Mouse (Mus musculus) spleen, adult 2 months (tissue): ENCODE measurements around the gene Mansc1. TPM values are rescaled to one million over a fixed set of nuclear protein-coding genes. Genes with fewer than 3 reads are reported as not detected.
"Not testable (repeated sequence)": the region's sequence is repeated elsewhere in the genome, so short reads cannot be mapped to it uniquely, and the experiment has no call there.

ENCODE experiments used
- DNase-seq, 2 experiments: peaks; one replicate each; pipeline versions ENCODE4 v3.0.0 to v3.0.0-alpha.2; 2012 to 2021; ENCODE audit warnings: low spot score in 2 of 2, low read depth in 1 of 2
- H3K27ac ChIP-seq: fragments of 200-500 bp; 2 replicates; pipeline ENCODE4 v1.5.1; 2012; ENCODE audit warnings: low read length, inconsistent platforms; ENCODE audit not compliant: insufficient read depth
- H3K27me3 ChIP-seq: fragments of 200-500 bp; 2 replicates; pipeline ENCODE4 v1.6.1; 2012; ENCODE audit warnings: mild to moderate bottlenecking, moderate library complexity, low read length, inconsistent platforms; ENCODE audit not compliant: control insufficient read depth, insufficient read depth
- H3K36me3 ChIP-seq: fragments of 200-500 bp; 2 replicates; pipeline ENCODE4 v1.6.1; 2012; ENCODE audit warnings: mild to moderate bottlenecking, low read length, inconsistent platforms; ENCODE audit not compliant: control insufficient read depth, insufficient read depth
- H3K4me1 ChIP-seq: fragments of 200-500 bp; 2 replicates; pipeline ENCODE4 v1.6.1; 2011; ENCODE audit warnings: inconsistent platforms; ENCODE audit not compliant: control insufficient read depth, insufficient read depth, insufficient read length
- H3K4me3 ChIP-seq: fragments of 200-500 bp; 2 replicates; pipeline ENCODE4 v1.5.1; 2011; ENCODE audit warnings: mild to moderate bottlenecking, inconsistent platforms; ENCODE audit not compliant: insufficient read depth, insufficient read length; ENCODE audit errors: extremely low read depth
- CTCF ChIP-seq: fragments of 200-500 bp; IDR thresholded peaks from 2 replicates; pipeline ENCODE4 v1.5.1; 2011; ENCODE audit warnings: mild to moderate bottlenecking, inconsistent platforms; ENCODE audit not compliant: insufficient read depth, insufficient read length, insufficient replicate concordance; ENCODE audit errors: extremely low read depth
- POLR2A ChIP-seq: fragments of 200-500 bp; IDR thresholded peaks from 2 replicates; pipeline ENCODE4 v1.6.1; 2011; ENCODE audit warnings: low read depth, low read length, inconsistent platforms
- WGBS: fragments of 180-500 bp; shearing (Covaris S2); methylation state at CpG from one replicate; pipeline ENCODE4 v1.1.7; 2018; 5-methylcytosine and 5-hydroxymethylcytosine counted together
- polyA plus RNA-seq: library from polyadenylated mRNA; depleted of rRNA; stranded (reverse); fragments of >200 nt; gene quantifications from 2 replicates; pipeline ENCODE4 v1.2.3, GENCODE M21; 2012; rRNA removed

The Mansc1 gene
- polyA plus RNA-seq, result 1.4 TPM in 2 replicates

- Histone ChIP-seq H3K27me3 (no peaks in the 10 kb centered on the region), H3K4me1 (no peaks in the 10 kb centered on the region), H3K4me3 (peak within 1 kb of the TSS; percentile 66), H3K27ac (no peak within 1 kb of the TSS), H3K36me3 (no peaks in the 10 kb centered on the region)
- DNase-seq, result peak in 1 of 2 experiments; percentile 10
- 5% methylated on average over 46 of the region's 46 CpGs for WGBS
- no peak for TF ChIP-seq CTCF
- TF ChIP-seq POLR2A, result no peak
Measured at GRCm38 (mm10) chr6:134631947-134632687, at the start of gene Mansc1. Mansc1 (minus strand) TSS chr6:134632488.

DNA sequence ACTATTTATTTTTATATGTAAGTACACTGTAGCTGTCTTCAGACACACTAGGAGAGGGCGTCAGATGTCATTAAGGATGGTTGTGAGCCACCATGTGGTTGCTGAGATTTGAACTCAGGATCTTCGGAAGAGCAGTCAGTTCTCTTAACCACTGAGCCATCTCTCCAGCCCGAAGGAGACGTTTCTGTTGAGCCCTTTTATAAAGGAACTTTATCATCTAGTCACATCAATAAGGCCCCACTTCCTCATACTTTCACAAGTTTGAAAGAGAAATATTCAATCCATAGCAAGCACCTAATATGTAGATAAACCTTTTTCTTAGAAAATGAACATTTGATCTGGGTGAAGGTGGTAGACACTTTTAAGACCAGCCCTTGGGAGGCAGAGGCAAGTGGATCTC lies 47.0 kb upstream of the Mansc1 start:
- WGBS, result 80% methylated on average over 4 of the region's 4 CpGs
- H3K27ac ChIP-seq, H3K27me3 ChIP-seq, H3K4me1 ChIP-seq, H3K36me3 ChIP-seq, H3K4me3 ChIP-seq, DNase-seq: not testable (repeated sequence)

DNA sequence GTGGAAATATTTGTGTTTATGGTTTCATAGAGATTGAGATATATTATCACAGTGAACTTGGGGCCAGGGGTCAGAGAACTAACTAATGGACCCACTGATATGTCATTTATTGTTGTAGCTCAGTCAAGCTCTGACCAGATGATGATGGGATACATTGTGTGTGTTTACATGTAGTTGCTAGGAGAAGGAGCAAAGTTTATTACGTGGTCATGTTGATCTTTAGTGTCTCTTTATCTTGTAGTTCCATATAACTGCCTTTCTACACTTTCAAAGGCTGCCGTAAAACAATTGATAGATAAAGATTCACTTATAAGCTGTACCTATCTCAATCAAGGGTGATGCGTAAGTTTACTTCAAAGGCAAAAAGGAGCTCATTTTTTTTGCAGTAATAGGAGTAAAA lies 45.7 kb upstream of the Mansc1 start:
- no peak for DNase-seq
- H3K27ac ChIP-seq, result no peak overlapping the region
- 80% methylated on average over 3 of the region's 3 CpGs for WGBS
- no peak for TF ChIP-seq CTCF
- no peak for TF ChIP-seq POLR2A
- no peaks in the 10 kb centered on the region for H3K36me3 ChIP-seq
- H3K27me3 ChIP-seq, result no peaks in the 10 kb centered on the region
- H3K4me3 ChIP-seq, result no peak overlapping the region
- no peaks in the 10 kb centered on the region; the same call in 1 of the 2 replicates for H3K4me1 ChIP-seq

- Histone ChIP-seq H3K36me3 (no peaks in the 10 kb centered on the region), H3K4me1 (no peaks in the 10 kb centered on the region; the same call in 1 of the 2 replicates), H3K27me3 (no peaks in the 10 kb centered on the region), H3K4me3 (no peak overlapping the region), H3K27ac (no peak overlapping the region)
- no peak for TF ChIP-seq POLR2A
- TF ChIP-seq CTCF, result no peak
- no peak for DNase-seq
- 94% methylated on average over 4 of the region's 4 CpGs for WGBS
Measured at GRCm38 (mm10) chr6:134677504-134677903, 45.2 kb upstream of the Mansc1 start.

- H3K27ac ChIP-seq, H3K27me3 ChIP-seq, H3K4me3 ChIP-seq, DNase-seq, H3K4me1 ChIP-seq, H3K36me3 ChIP-seq: not testable (repeated sequence)
- WGBS, result 70% methylated on average over 8 of the region's 8 CpGs
Measured at GRCm38 (mm10) chr6:134673712-134674111, 41.4 kb upstream of the Mansc1 start.

- no peak for TF ChIP-seq CTCF
- TF ChIP-seq POLR2A, result no peak
- no peak overlapping the region; the same call in 1 of the 2 replicates for H3K27ac ChIP-seq
- no peak overlapping the region for H3K4me3 ChIP-seq
- 75% methylated on average over 4 of the region's 4 CpGs for WGBS
- no peaks in the 10 kb centered on the region for H3K4me1 ChIP-seq
- no peaks in the 10 kb centered on the region for H3K27me3 ChIP-seq
- no peak for DNase-seq
- no peaks in the 10 kb centered on the region for H3K36me3 ChIP-seq
Measured at GRCm38 (mm10) chr6:134670881-134671411, 38.7 kb upstream of the Mansc1 start.

GRCm38 (mm10) chr6:134669179-134669865 lies 37.0 kb upstream of the Mansc1 start:
- TF ChIP-seq POLR2A, result no peak
- TF ChIP-seq CTCF, result no peak
- Histone ChIP-seq H3K36me3 (no peaks in the 10 kb centered on the region), H3K4me3 (no peak overlapping the region), H3K4me1 (no peaks in the 10 kb centered on the region), H3K27me3 (no peaks in the 10 kb centered on the region), H3K27ac (no peak overlapping the region)
- DNase-seq, result no peak
- 85% methylated on average over 6 of the region's 6 CpGs for WGBS
